Mouse (Mus musculus) adrenal gland, postnatal 0 days (tissue): ENCODE measurements around the gene Onecut1. TPM values are rescaled to one million over a fixed set of nuclear protein-coding genes. Genes with fewer than 3 reads are reported as not detected.

Experiments
- polyA plus RNA-seq: library from polyadenylated mRNA; unstranded; fragments of >200 nt; fragmentation: Nextera tagmentation; extraction: Ambion mirVana; gene quantifications from 2 replicates; pipeline ENCODE4 v1.2.1, GENCODE M21; 2015

Onecut1 gene
- polyA plus RNA-seq = 0.19 and 0.35 TPM in 2 replicates

DNA sequence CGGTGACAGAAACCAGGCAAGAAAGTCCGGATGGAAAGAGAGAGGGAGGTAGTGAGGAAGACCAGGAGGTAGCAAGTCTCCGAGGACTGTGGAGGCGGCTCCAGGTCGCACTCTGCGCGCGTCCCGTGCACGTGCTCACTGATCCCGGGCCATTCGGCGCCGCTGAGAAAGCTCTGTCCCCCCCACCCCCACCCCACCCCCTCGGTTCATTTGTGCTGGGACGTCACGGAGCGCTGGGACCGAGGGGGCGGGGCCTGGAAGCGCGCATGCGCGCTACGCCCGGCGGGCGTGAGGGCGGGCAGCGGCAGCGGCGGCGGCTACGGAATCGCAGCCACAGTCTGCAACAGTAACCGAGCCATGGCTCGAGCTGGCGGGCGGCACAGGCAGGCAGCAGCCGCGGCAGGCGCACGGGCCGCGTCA is at the start of gene Onecut1:
Onecut1 (plus strand) TSS at position 361 of the 420 bp plus-strand sequence.

Other genes starting within 250 kb of the Onecut1 start
- gene Fam214a, start 91.0 kb downstream of the Onecut1 start, polyA plus RNA-seq = 16.7 and 45.7 TPM in 2 replicates
- 330 and 369 TPM in 2 replicates for gene Arpp19, start 175.7 kb downstream of the Onecut1 start, polyA plus RNA-seq
- gene Myo5a, start 209.1 kb downstream of the Onecut1 start, polyA plus RNA-seq = 10.0 and 11.8 TPM in 2 replicates